Mouse (Mus musculus) midbrain, embryonic 12.5 days (tissue): ENCODE measurements around the gene Rbfox3. TPM values are rescaled to one million over a fixed set of nuclear protein-coding genes. Genes with fewer than 3 reads are reported as not detected.

Experiments used
- ATAC-seq: fragments of 200-750 bp; cut with Nextera tagmentation; 2 replicates; pipeline ENCODE4 v1.8.0; 2017; ENCODE audit warnings: low read depth, moderate TSS enrichment, moderate library complexity; ENCODE audit not compliant: low FRiP score
- H3K27ac ChIP-seq: fragments of 300-500 bp; sonication (generic); replicated peaks from 2 replicates; pipeline ENCODE4 v1.5.1; 2016; ENCODE audit warnings: mild to moderate bottlenecking
- H3K27me3 ChIP-seq: fragments of 300-500 bp; sonication (generic); 2 replicates; pipeline ENCODE4 v1.6.1; 2016; ENCODE audit warnings: mild to moderate bottlenecking
- H3K36me3 ChIP-seq: fragments of 300-500 bp; sonication (generic); 2 replicates; pipeline ENCODE4 v1.6.1; 2016
- H3K4me1 ChIP-seq: fragments of 300-500 bp; sonication (generic); 2 replicates; pipeline ENCODE4 v1.6.1; 2016
- H3K4me2 ChIP-seq: fragments of 300-500 bp; sonication (generic); replicated peaks from 2 replicates; pipeline ENCODE4 v1.6.1; 2016; ENCODE audit warnings: mild to moderate bottlenecking, moderate library complexity
- H3K4me3 ChIP-seq: fragments of 300-500 bp; sonication (generic); 2 replicates; pipeline ENCODE4 v1.5.1; 2016; ENCODE audit warnings: mild to moderate bottlenecking
- H3K9ac ChIP-seq: fragments of 300-500 bp; sonication (generic); replicated peaks from 2 replicates; pipeline ENCODE4 v1.6.1; 2016; ENCODE audit warnings: mild to moderate bottlenecking, moderate library complexity
- H3K9me3 ChIP-seq: fragments of 300-500 bp; sonication (generic); 2 replicates; pipeline ENCODE4 v1.6.1; 2016; ENCODE audit warnings: mild to moderate bottlenecking
- WGBS: fragments of 180-500 bp; shearing (Covaris S2); methylation state at CpG from one replicate; pipeline ENCODE4 v1.1.7; 2016; 5-methylcytosine and 5-hydroxymethylcytosine counted together
- polyA plus RNA-seq: library from polyadenylated mRNA; unstranded; fragments of >200 nt; fragmentation: Nextera tagmentation; extraction: Ambion mirVana; gene quantifications from 2 replicates; pipeline ENCODE4 v1.2.1, GENCODE M21; 2016

Rbfox3 gene
- polyA plus RNA-seq, 1 experiment from 2014 or later: 16.0 TPM

DNA sequence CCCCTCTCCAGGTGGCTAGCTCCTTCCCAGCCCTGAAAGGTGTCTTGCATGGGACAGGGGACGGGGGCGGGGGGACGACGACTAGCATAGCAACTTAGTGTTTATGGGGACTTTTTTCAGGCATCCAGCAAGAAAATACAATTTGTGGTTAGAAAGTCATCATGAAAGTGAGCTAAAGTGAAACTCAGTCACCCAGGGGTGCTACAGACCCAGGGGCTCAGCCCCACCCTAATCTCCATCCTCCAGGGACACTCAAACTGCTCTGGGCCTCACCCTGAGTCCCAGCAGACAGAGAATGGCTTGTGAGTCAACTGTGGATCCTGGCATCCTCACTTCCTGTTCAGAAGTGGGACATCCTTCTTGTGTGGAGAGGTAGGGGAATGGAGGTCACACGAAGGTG is 179.7 kb downstream of the Rbfox3 start:
- ATAC-seq: no peak

DNA sequence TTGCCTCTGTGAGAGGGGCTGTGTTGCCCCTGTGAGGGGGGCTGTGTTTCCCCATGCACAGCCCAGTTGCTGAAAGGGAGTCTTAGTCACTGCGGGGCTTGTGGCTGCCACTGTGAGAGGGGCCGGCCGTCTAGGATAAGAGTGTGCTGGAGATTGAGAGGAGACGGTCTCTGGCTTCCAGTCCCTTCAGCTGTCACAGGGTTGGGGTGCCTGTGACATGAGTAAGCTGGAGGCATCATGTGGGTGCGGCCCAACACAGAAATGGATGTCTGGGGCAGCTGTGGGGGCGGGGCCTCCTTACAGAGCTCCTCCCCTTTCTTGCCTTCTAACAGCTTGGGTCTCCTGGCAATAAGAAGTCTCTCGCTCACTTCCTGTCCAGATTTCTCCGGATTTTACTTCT is 182.0 kb downstream of the Rbfox3 start:
- H3K9ac ChIP-seq: no peak overlapping the region
- no peaks in the 10 kb centered on the region for H3K9me3 ChIP-seq
- no peak overlapping the region for H3K27ac ChIP-seq
- H3K4me2 ChIP-seq: no peak overlapping the region
- no peaks in the 10 kb centered on the region for H3K36me3 ChIP-seq
- WGBS: 46% methylated on average over 8 of the region's 8 CpGs
- no peaks in the 10 kb centered on the region for H3K27me3 ChIP-seq
- ATAC-seq: no peak; the same call in 1 of the 2 replicates
- H3K4me3 ChIP-seq: no peak overlapping the region
- peaks cover 28% of the 10 kb centered on the region for H3K4me1 ChIP-seq

More for the DNA sequence above, 179.7 kb downstream of the Rbfox3 start:
- H3K4me2 ChIP-seq: no peak overlapping the region
- H3K4me3 ChIP-seq: no peak overlapping the region
- H3K27ac ChIP-seq: no peak overlapping the region
- no peaks in the 10 kb centered on the region for H3K27me3 ChIP-seq
- H3K9ac ChIP-seq: no peak overlapping the region
- H3K36me3 ChIP-seq: no peaks in the 10 kb centered on the region
- peaks cover 38% of the 10 kb centered on the region for H3K4me1 ChIP-seq
- H3K9me3 ChIP-seq: no peaks in the 10 kb centered on the region
- 95% methylated on average over 5 of the region's 5 CpGs for WGBS

DNA sequence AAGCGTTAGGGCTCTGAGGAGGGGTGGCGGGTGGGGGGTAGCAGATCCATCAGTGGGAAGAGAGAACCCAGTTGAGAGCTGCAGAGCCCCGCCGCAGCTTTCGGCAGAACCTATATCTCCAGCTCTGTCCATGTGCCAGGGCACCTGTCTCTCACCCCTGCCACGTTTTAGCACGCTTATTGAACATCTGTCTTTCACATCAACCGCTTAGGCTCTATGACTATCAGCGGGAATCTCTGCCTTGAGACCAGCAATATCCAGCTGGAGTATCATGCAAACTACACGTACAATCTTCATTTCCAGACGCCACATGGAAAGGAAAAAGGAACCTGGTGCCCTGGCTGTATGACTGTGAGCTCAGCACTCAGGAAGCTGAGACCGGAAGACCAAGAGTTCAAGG is 182.6 kb downstream of the Rbfox3 start:
- no peak overlapping the region; the same call in 1 of the 2 replicates for H3K27ac ChIP-seq
- no peak for ATAC-seq

DNA sequence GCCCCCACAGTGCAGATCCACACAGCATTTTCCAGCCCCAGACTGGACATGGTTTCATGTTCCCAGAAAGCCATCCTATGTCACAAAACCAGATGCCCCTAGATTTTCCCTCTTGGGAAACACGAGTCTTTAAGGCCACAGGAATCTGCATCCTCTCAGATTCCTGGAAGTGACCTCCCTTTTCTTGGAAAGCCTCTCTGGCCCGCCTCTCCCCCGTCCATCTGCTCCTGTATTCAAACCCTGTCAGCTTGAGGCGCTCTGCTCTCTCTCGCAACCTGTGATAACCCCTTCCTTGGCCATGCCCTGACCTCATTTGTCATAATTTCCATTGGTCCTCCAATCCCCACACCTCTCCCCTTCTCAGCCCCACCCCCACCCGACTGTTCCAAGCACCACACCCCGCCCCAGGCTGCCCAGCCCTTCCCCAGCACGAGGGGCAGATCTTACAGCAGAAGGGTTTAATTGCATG is 183.3 kb downstream of the Rbfox3 start:
- no peak overlapping the region; the same call in 1 of the 2 replicates for H3K27ac ChIP-seq
- no peaks in the 10 kb centered on the region for H3K27me3 ChIP-seq
- H3K9me3 ChIP-seq: no peaks in the 10 kb centered on the region
- H3K9ac ChIP-seq: no peak overlapping the region
- H3K4me1 ChIP-seq: peaks cover 28% of the 10 kb centered on the region
- no peak overlapping the region for H3K4me3 ChIP-seq
- no peak for ATAC-seq
- no peak overlapping the region for H3K4me2 ChIP-seq
- 22% methylated on average over 8 of the region's 8 CpGs for whole genome bisulfite sequencing
- no peaks in the 10 kb centered on the region for H3K36me3 ChIP-seq

More for the DNA sequence above, 182.6 kb downstream of the Rbfox3 start:
- no peaks in the 10 kb centered on the region for H3K27me3 ChIP-seq
- 72% methylated on average over 12 of the region's 12 CpGs for WGBS
- no peaks in the 10 kb centered on the region for H3K9me3 ChIP-seq
- H3K4me1 ChIP-seq: peaks cover 28% of the 10 kb centered on the region
- H3K4me2 ChIP-seq: no peak overlapping the region
- no peak overlapping the region for H3K4me3 ChIP-seq
- H3K9ac ChIP-seq: no peak overlapping the region
- no peaks in the 10 kb centered on the region for H3K36me3 ChIP-seq

DNA sequence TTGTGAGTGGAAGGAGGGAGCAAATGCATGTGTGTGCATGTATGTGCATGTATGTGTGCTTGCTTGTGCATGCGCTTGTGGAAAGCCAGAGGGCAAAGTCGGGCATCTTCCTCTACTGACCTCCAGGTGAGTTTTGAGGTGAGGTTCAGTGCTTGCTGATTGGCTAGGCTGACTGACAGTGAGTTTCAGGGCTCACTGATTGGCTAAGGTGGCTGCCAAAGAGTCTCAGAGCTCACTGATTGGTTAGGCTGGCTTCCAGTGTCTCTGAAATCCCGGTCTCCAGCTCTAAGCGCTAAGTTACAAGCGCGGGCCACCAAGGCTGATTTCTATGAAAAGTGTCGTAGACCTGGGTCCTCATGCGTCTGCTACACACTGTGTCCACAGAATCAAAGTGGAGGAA is 185.0 kb downstream of the Rbfox3 start:
- Histone ChIP-seq H3K27ac (no peak overlapping the region), H3K4me1 (peaks cover 32% of the 10 kb centered on the region), H3K9ac (no peak overlapping the region), H3K4me3 (no peak overlapping the region), H3K36me3 (no peaks in the 10 kb centered on the region), H3K9me3 (no peaks in the 10 kb centered on the region), H3K27me3 (no peaks in the 10 kb centered on the region), H3K4me2 (no peak overlapping the region)
- no peak for ATAC-seq
- WGBS: 86% methylated on average over 8 of the region's 8 CpGs

DNA sequence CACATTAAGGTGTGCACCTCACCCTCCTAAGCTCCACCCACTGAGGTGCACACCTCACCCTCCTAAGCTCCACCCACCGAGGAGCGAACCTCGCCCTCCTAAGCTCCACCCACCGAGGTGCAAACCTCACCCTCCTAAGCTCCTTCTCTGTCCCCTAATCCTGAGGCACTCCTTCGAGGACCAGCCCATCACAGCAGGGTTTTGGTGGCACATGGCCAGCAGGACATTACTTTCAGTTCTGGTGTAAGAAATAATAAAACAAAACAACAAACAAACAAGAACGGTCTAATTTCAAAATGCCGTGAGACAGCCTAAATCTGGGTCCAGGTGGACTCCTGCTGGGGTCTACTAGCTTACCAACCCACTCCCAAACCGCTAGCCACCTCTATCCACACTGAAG is 187.0 kb downstream of the Rbfox3 start:
- Histone ChIP-seq H3K4me3 (no peak overlapping the region), H3K9ac (no peak overlapping the region), H3K36me3 (no peaks in the 10 kb centered on the region), H3K4me1 (peaks cover 30% of the 10 kb centered on the region), H3K4me2 (no peak overlapping the region), H3K27me3 (no peaks in the 10 kb centered on the region), H3K27ac (no peak overlapping the region), H3K9me3 (no peaks in the 10 kb centered on the region)
- 89% methylated on average over 8 of the region's 8 CpGs for WGBS
- ATAC-seq: no peak

DNA sequence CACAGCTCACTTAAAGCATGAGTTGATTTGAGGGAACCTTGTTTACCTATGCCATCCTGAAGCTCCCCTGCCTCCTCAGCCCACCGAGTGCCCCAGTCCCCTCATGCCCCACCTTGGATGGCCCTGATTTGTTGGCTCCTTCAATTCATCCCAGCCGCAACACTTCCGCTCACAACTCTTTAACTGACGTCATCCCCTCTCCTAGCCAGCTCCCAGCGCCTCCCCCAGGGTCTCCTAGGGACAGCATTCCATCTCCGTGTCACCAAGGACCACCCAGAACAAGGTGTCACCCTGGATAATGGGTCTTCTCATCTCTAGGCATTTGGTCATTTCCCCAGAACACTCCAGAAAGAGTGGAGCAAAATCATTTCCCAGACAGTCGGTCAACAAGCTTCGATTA is 188.2 kb downstream of the Rbfox3 start:
- no peaks in the 10 kb centered on the region for H3K9me3 ChIP-seq
- WGBS: 76% methylated on average over 8 of the region's 8 CpGs
- no peak overlapping the region for H3K27ac ChIP-seq
- no peaks in the 10 kb centered on the region for H3K36me3 ChIP-seq
- H3K4me1 ChIP-seq: peaks cover 18% of the 10 kb centered on the region
- no peak for ATAC-seq
- no peak overlapping the region for H3K9ac ChIP-seq
- H3K27me3 ChIP-seq: no peaks in the 10 kb centered on the region
- no peak overlapping the region for H3K4me3 ChIP-seq
- no peak overlapping the region for H3K4me2 ChIP-seq

DNA sequence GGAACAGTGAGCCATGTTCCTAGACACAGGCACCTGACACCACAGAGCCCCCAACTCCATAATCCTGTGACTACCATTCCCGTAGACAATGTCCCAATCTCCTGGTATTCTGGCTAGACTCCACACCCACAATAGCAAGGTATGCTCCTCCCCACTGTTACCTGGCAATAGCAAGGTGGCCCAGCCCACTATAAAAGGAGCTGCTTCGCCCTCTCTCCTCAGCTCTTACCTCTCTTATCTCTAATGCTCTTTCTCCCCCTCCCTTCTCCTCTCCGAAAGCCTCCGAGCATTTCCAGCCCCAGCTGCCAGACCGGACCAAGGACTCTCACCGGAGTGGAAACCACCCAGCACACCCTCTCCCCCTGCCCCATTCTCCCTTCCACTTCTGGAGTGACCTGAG is 189.5 kb downstream of the Rbfox3 start:
- Histone ChIP-seq H3K9ac (no peak overlapping the region), H3K27ac (no peak overlapping the region), H3K36me3 (no peaks in the 10 kb centered on the region), H3K4me1 (peaks cover 9% of the 10 kb centered on the region), H3K27me3 (no peaks in the 10 kb centered on the region), H3K4me2 (no peak overlapping the region), H3K4me3 (no peak overlapping the region), H3K9me3 (no peaks in the 10 kb centered on the region)
- no peak for ATAC-seq
- WGBS: 73% methylated on average over 6 of the region's 6 CpGs

DNA sequence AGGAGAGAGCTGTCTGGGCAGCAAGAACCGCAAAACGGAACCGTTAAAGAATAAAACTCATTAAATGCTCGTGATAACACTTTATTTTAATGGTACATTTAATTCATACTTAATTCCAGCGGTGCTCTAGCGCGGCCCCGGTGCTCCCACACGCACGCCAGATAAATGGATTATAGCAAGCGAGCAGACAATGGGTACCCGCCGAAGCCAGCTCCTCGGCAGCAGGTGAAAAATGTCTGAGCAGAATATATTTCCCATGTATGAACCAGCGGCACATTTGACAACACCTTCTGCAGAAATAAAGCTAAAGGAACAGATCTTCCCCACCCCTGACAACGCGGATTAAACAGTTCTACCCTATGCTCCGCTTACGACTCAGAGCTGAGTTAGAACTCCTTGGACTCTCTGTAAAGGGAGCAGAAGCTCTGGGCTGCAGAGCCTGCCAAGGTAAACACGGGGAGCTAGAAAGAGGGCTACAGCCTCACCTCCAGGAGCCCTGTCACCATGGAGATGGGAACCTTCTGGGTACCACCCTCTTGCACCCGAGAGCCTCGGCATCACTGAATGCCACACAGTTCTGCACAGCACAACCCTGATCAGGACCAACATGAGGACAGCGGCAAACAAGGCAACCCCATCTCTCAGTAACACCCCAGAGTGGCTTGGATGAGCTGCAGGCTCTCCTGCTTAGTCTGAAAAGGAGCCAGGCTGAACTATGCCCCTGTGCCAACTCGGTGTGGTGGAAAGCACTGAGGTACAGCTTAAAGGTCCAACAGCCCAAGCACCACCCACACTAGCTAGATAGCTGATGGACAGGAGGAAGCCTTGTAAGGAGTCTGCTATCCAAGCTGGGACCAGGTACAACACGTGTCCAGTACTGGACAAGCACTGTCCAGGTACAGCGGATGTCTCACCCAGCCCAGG is 196.5 kb downstream of the Rbfox3 start:
- 72% methylated on average over 26 of the region's 26 CpGs for WGBS
- no peaks in the 10 kb centered on the region for H3K36me3 ChIP-seq
- H3K27me3 ChIP-seq: no peaks in the 10 kb centered on the region
- no peaks in the 10 kb centered on the region for H3K9me3 ChIP-seq
- no peak overlapping the region for H3K9ac ChIP-seq
- no peak for ATAC-seq
- 0 out of 2 replicates have a peak overlapping the region, but pooled peaks have one; percentile 25 for H3K27ac ChIP-seq
- H3K4me2 ChIP-seq: no peak overlapping the region
- peaks cover 21% of the 10 kb centered on the region for H3K4me1 ChIP-seq
- H3K4me3 ChIP-seq: no peak overlapping the region

DNA sequence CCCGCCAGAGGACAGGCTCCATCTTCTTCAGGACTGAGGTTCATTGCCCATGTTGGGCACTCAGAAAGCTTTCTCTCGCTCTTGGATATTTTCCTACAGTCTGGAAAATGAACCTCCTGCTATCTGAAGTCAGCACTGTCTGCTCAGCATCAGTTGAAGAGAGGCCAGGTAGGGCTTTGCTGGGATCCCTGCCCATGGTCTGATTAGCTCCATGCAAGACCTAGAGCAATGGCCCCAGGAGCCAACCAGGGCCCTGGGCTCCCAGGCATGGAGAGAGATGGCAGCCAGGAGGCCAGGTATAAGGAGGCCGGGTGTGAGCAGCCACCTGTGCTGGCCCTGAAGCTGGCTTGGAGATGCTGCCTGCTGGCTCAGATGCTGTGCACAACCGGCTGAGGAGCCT is 198.6 kb downstream of the Rbfox3 start:
- WGBS: 64% methylated on average over 4 of the region's 4 CpGs
- Histone ChIP-seq H3K27ac (no peak overlapping the region), H3K4me1 (peaks cover 21% of the 10 kb centered on the region), H3K9me3 (peaks cover 7% of the 10 kb centered on the region; the same call in 1 of the 2 replicates), H3K4me3 (no peak overlapping the region), H3K27me3 (no peaks in the 10 kb centered on the region), H3K9ac (no peak overlapping the region), H3K36me3 (no peaks in the 10 kb centered on the region), H3K4me2 (no peak overlapping the region)
- no peak for ATAC-seq

DNA sequence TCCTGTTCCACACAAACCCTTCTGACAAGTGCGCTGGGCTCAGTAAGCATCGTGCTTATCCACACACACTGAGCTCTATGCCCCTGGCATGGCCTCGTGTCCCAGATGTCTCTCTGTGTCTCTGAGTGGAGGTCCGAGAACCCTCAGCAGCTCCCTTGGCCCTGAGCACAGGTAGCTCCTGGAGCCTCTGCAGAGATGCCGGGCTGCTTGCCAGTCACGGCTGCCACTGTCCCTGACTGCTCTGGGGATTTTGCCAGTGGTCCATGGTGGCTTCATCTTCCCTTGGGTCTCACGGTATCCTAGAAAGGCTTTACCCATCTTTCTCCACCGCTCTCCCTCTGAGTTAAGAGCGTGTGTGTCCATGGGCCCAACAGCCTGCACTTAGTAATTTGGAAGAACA is 199.3 kb downstream of the Rbfox3 start:
- no peak overlapping the region for H3K4me2 ChIP-seq
- no peaks in the 10 kb centered on the region for H3K27me3 ChIP-seq
- no peak overlapping the region for H3K4me3 ChIP-seq
- no peaks in the 10 kb centered on the region for H3K36me3 ChIP-seq
- 82% methylated on average over 9 of the region's 9 CpGs for WGBS
- no peak for ATAC-seq
- peaks cover 21% of the 10 kb centered on the region for H3K4me1 ChIP-seq
- peaks cover 7% of the 10 kb centered on the region; the same call in 1 of the 2 replicates for H3K9me3 ChIP-seq
- H3K27ac ChIP-seq: no peak overlapping the region
- no peak overlapping the region for H3K9ac ChIP-seq

DNA sequence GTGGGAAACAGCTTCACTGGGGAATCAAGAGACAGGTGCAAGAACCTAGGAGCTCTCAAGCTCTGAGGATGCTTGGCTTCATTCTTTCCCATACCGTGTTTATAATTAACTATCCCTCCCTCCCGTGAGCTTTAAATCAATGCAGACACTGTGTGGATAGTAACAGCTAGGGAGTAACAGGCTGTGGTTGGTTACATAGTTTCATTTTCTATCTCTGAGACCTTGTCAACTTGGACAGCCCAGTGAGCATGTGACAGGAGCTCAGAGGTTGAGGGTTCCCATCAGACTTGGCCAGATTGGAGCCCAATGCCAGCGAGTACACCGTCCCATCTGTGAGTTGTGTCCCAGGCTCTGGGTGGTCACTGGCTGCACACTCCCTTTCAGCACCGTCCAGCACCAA is 201.4 kb downstream of the Rbfox3 start:
- 89% methylated on average over 5 of the region's 5 CpGs for WGBS
- Histone ChIP-seq H3K27me3 (no peaks in the 10 kb centered on the region), H3K27ac (no peak overlapping the region), H3K4me3 (no peak overlapping the region), H3K9me3 (peaks cover 7% of the 10 kb centered on the region; the same call in 1 of the 2 replicates), H3K4me1 (peaks cover 15% of the 10 kb centered on the region), H3K36me3 (no peaks in the 10 kb centered on the region), H3K9ac (no peak overlapping the region), H3K4me2 (no peak overlapping the region)
- ATAC-seq: no peak
